Mouse (Mus musculus): Measurements from ENCODE around the gene Gclm.
"Not testable (repeated sequence)": the region's sequence is repeated elsewhere in the genome, so short reads cannot be mapped to it uniquely, and the experiment has no call there.

Gene Gclm

GRCm38 (mm10) chr3:122235772-122236171, 9.6 kb upstream of the Gclm start:
- DNase-seq (ENCODE audit: low read depth, low spot score) = no peak

GRCm38 (mm10) chr3:122242876-122243275, 2.5 kb upstream of the Gclm start:
- DNase-seq (ENCODE audit: low read depth, low spot score) = peak; percentile 73

- DNase-seq (ENCODE audit: low read depth, low spot score) = peak; percentile 90
Measured at GRCm38 (mm10) chr3:122243416-122244167, 1.8 kb upstream of the Gclm start.

GRCm38 (mm10) chr3:122244759-122245158, 598 bp upstream of the Gclm start:
- DNase-seq (ENCODE audit: low read depth, low spot score) = no peak

- peak; percentile 54 for DNase-seq (ENCODE audit: low read depth, low spot score)
Measured at GRCm38 (mm10) chr3:122245878-122246332, 548 bp downstream of the Gclm start.

- DNase-seq (ENCODE audit: low read depth, low spot score) = no peak
Measured at GRCm38 (mm10) chr3:122246406-122246805, 1.0 kb downstream of the Gclm start.

- DNase-seq (ENCODE audit: low read depth, low spot score) = no peak
Measured at GRCm38 (mm10) chr3:122246986-122247767, 1.8 kb downstream of the Gclm start.

GRCm38 (mm10) chr3:122247768-122248100, 2.4 kb downstream of the Gclm start:
- DNase-seq (ENCODE audit: low read depth, low spot score) = no peak

- DNase-seq (ENCODE audit: low read depth, low spot score) = no peak
Measured at GRCm38 (mm10) chr3:122252466-122253253, 7.3 kb downstream of the Gclm start.

GRCm38 (mm10) chr3:122254050-122254449, 8.7 kb downstream of the Gclm start:
- not testable (repeated sequence) for DNase-seq (ENCODE audit: low read depth, low spot score)

- DNase-seq (ENCODE audit: low read depth, low spot score) = peak; percentile 78
Measured at GRCm38 (mm10) chr3:122269986-122270385, 24.6 kb downstream of the Gclm start.

- not testable (repeated sequence) for DNase-seq (ENCODE audit: low read depth, low spot score)
Measured at GRCm38 (mm10) chr3:122272565-122272964, 27.2 kb downstream of the Gclm start.

- no peak for DNase-seq (ENCODE audit: low read depth, low spot score)
Measured at GRCm38 (mm10) chr3:122273407-122274240, 28.3 kb downstream of the Gclm start.

GRCm38 (mm10) chr3:122274241-122275024, 29.1 kb downstream of the Gclm start, which contains the start of gene Dnttip2:
TSS of gene Dnttip2 (plus strand) at chr3:122274388.
- peak; percentile 98 for DNase-seq (ENCODE audit: low read depth, low spot score)

GRCm38 (mm10) chr3:122275111-122275510, 29.8 kb downstream of the Gclm start:
- no peak for DNase-seq (ENCODE audit: low read depth, low spot score)

- DNase-seq (ENCODE audit: low read depth, low spot score) = no peak
Measured at GRCm38 (mm10) chr3:122287195-122287594, 41.8 kb downstream of the Gclm start.

- no peak for DNase-seq (ENCODE audit: low read depth, low spot score)
Measured at GRCm38 (mm10) chr3:122288613-122289195, 43.3 kb downstream of the Gclm start.

GRCm38 (mm10) chr3:122289344-122289743, 44.0 kb downstream of the Gclm start:
- not testable (repeated sequence) for DNase-seq (ENCODE audit: low read depth, low spot score)

GRCm38 (mm10) chr3:122290696-122291095, 45.3 kb downstream of the Gclm start:
- DNase-seq (ENCODE audit: low read depth, low spot score) = no peak

- peak; percentile 80 for DNase-seq (ENCODE audit: low read depth, low spot score)
Measured at GRCm38 (mm10) chr3:122291828-122292227, 46.5 kb downstream of the Gclm start.
